Mouse (Mus musculus): ENCODE measurements around the gene Nup155. TPM values are rescaled to one million over a fixed set of nuclear protein-coding genes. Genes with fewer than 3 reads are reported as not detected.
"Not testable (repeated sequence)": the region's sequence is repeated elsewhere in the genome, so short reads cannot be mapped to it uniquely, and the experiment has no call there.

The Nup155 gene
- polyA plus RNA-seq, 1 experiment = not detected

DNA sequence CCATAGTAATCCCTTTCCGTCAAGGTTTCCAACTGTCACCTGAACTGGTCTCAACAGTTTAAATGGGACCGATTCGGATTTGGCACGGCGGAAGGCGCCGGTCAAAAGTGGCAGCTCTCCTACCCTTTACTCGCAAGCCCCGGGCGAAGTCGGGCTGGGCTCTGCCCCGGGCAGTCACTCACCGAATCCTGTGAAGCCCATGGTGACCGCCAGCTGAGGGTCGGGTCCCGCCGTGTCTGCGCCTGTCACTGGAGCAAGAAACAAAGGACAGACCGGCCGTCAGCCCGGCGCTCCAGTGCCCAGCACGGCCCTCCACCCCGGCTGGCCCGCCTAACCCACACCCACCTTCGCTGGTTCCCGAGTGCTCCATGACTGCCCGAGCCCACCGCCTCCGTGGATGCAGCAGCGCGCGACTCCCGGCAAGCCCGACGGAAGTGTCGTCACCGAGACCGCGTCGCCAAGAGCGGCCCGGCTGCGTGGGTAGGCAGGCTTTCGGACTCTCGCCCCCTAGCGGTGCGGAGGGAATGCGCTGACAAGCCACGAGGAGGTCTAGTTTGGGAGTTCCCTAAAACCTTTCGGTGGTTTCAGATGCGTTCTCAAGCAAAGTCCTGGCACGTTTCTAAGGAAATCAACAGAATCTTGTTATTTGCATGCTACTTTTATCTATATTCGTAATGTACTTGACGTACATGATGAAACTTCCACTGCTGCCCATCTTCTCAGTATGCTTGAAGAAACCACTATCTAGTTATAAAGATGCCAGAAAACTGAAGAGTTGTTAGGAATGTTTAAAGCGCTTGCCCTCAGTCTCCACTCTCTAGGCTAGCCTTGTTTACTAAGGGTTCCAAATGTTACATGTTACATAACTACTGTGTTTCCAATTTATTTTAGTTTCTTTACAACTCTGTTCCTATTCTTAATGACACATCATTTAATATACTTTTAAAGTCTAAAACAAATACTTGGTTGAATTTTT, 10.0 kb upstream of the Nup155 start, which contains the start of gene Wdr70:
Gene Wdr70 (minus strand): TSS at position 436 of the 976 bp plus-strand sequence.
- 2% methylated on average over 56 of the region's 56 CpGs for WGBS
- TF ChIP-seq CTCF (IDR thresholded peaks at IDR 0.05; ENCODE audit: insufficient read depth, low read depth, low read length) (peak; percentile 93), POLR2A (IDR thresholded peaks at IDR 0.05; ENCODE audit: insufficient read depth, low read depth, low read length) (peak; percentile 55)
- Histone ChIP-seq H3K4me1 (ENCODE audit: control insufficient read depth, insufficient read depth, low read length) (peaks cover 2% of the 10 kb centered on the region; the same call in 1 of the 2 replicates), H3K27ac (ENCODE audit: insufficient read depth, low read depth, low read length) (no peak within 1 kb of the TSS), H3K4me3 (ENCODE audit: insufficient read depth, low read depth, low read length) (peak within 1 kb of the TSS; percentile 73)

GRCm38 (mm10) chr15:8101975-8102542, 7.0 kb upstream of the Nup155 start:
- not testable (repeated sequence) for H3K4me3 ChIP-seq (ENCODE audit: insufficient read depth, low read depth, low read length); H3K27ac ChIP-seq (ENCODE audit: insufficient read depth, low read depth, low read length)
- 91% methylated on average over 15 of the region's 15 CpGs for WGBS

GRCm38 (mm10) chr15:8108360-8108965, 610 bp upstream of the Nup155 start:
- Histone ChIP-seq H3K4me3 (ENCODE audit: insufficient read depth, low read depth, low read length) (peak overlapping the region; percentile 63), H3K4me1 (ENCODE audit: control insufficient read depth, insufficient read depth, low read length) (peaks cover 5% of the 10 kb centered on the region; the same call in 1 of the 2 replicates), H3K27ac (ENCODE audit: insufficient read depth, low read depth, low read length) (no peak overlapping the region)
- WGBS = 57% methylated on average over 19 of the region's 19 CpGs
- TF ChIP-seq POLR2A (IDR thresholded peaks at IDR 0.05; ENCODE audit: insufficient read depth, low read depth, low read length) = no peak
- no peak for TF ChIP-seq CTCF (IDR thresholded peaks at IDR 0.05; ENCODE audit: insufficient read depth, low read depth, low read length)

More at GRCm38 (mm10) chr15:8101975-8102542, 7.0 kb upstream of the Nup155 start:
- not testable (repeated sequence) for H3K4me1 ChIP-seq (ENCODE audit: control insufficient read depth, insufficient read depth, low read length)

DNA sequence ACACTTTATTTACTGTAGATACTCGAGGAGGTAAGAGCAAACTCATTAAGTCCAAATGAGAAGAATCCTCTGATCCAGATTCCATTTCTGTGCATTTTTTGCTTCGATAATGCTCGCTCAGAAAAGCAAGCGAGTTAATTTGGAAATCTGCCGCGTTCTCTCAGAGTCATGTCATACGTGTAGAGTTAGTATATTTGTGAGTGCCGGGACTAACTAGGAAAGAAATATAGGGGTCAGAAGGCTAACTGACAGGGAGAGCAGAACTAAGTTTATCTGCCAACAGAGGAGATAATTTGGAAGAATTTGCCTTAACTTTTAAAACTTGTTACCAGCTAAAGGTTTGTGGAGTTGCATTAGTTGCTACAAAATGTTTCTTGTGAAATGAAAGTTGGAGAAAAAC, 709 bp downstream of the Nup155 start:
- Histone ChIP-seq H3K4me1 (ENCODE audit: control insufficient read depth, insufficient read depth, low read length) (peaks cover 5% of the 10 kb centered on the region; the same call in 1 of the 2 replicates), H3K27ac (ENCODE audit: insufficient read depth, low read depth, low read length) (no peak overlapping the region), H3K4me3 (ENCODE audit: insufficient read depth, low read depth, low read length) (peak overlapping the region; percentile 63; the same call in 1 of the 2 replicates)
- TF ChIP-seq CTCF (IDR thresholded peaks at IDR 0.05; ENCODE audit: insufficient read depth, low read depth, low read length) (no peak), POLR2A (IDR thresholded peaks at IDR 0.05; ENCODE audit: insufficient read depth, low read depth, low read length) (no peak)
- 2% methylated on average over 8 of the region's 8 CpGs for WGBS

- Histone ChIP-seq H3K4me3 (ENCODE audit: insufficient read depth, low read depth, low read length) (no peak overlapping the region), H3K27ac (ENCODE audit: insufficient read depth, low read depth, low read length) (no peak overlapping the region), H3K4me1 (ENCODE audit: control insufficient read depth, insufficient read depth, low read length) (no peaks in the 10 kb centered on the region)
- TF ChIP-seq POLR2A (IDR thresholded peaks at IDR 0.05; ENCODE audit: insufficient read depth, low read depth, low read length) = no peak
- no peak for TF ChIP-seq CTCF (IDR thresholded peaks at IDR 0.05; ENCODE audit: insufficient read depth, low read depth, low read length)
- WGBS = 70% methylated on average over 1 of the region's 1 CpGs
Measured at GRCm38 (mm10) chr15:8129281-8129680, 20.2 kb downstream of the Nup155 start.

GRCm38 (mm10) chr15:8131268-8131667, 22.2 kb downstream of the Nup155 start:
- no peak overlapping the region for H3K27ac ChIP-seq (ENCODE audit: insufficient read depth, low read depth, low read length)
- WGBS = 97% methylated on average over 3 of the region's 3 CpGs
- no peak overlapping the region for H3K4me3 ChIP-seq (ENCODE audit: insufficient read depth, low read depth, low read length)
- no peaks in the 10 kb centered on the region for H3K4me1 ChIP-seq (ENCODE audit: control insufficient read depth, insufficient read depth, low read length)
- TF ChIP-seq POLR2A (IDR thresholded peaks at IDR 0.05; ENCODE audit: insufficient read depth, low read depth, low read length) = no peak
- TF ChIP-seq CTCF (IDR thresholded peaks at IDR 0.05; ENCODE audit: insufficient read depth, low read depth, low read length) = no peak

DNA sequence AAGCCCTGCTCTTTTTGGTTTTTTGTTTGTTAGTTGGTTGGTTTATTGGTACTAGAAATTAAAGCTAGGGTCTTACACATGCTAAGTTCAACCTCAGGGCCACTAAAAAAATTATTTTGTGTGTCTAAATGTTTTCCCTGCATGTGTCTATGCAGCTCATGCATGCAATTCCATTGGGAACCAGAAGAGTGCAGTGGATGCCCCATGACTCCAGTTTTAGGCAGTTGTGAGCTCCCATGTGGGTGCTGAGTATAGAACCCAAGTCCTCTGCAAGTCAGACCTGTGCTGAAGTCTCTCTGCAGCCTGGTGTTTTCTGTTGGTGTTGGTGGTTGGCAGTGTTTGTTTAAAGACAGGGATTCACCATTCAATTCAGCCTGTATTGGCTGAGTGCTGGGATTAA, 22.7 kb downstream of the Nup155 start:
- no peaks in the 10 kb centered on the region for H3K4me1 ChIP-seq (ENCODE audit: control insufficient read depth, insufficient read depth, low read length)
- H3K27ac ChIP-seq (ENCODE audit: insufficient read depth, low read depth, low read length) = no peak overlapping the region
- no peak overlapping the region for H3K4me3 ChIP-seq (ENCODE audit: insufficient read depth, low read depth, low read length)
- TF ChIP-seq CTCF (IDR thresholded peaks at IDR 0.05; ENCODE audit: insufficient read depth, low read depth, low read length) (no peak), POLR2A (IDR thresholded peaks at IDR 0.05; ENCODE audit: insufficient read depth, low read depth, low read length) (no peak)

- H3K4me3 ChIP-seq (ENCODE audit: insufficient read depth, low read depth, low read length) = no peak overlapping the region
- no peak for TF ChIP-seq POLR2A (IDR thresholded peaks at IDR 0.05; ENCODE audit: insufficient read depth, low read depth, low read length)
- no peak for TF ChIP-seq CTCF (IDR thresholded peaks at IDR 0.05; ENCODE audit: insufficient read depth, low read depth, low read length)
- no peak overlapping the region for H3K27ac ChIP-seq (ENCODE audit: insufficient read depth, low read depth, low read length)
- 93% methylated on average over 5 of the region's 5 CpGs for WGBS
- no peaks in the 10 kb centered on the region for H3K4me1 ChIP-seq (ENCODE audit: control insufficient read depth, insufficient read depth, low read length)
Measured at GRCm38 (mm10) chr15:8135606-8136005, 26.5 kb downstream of the Nup155 start.

DNA sequence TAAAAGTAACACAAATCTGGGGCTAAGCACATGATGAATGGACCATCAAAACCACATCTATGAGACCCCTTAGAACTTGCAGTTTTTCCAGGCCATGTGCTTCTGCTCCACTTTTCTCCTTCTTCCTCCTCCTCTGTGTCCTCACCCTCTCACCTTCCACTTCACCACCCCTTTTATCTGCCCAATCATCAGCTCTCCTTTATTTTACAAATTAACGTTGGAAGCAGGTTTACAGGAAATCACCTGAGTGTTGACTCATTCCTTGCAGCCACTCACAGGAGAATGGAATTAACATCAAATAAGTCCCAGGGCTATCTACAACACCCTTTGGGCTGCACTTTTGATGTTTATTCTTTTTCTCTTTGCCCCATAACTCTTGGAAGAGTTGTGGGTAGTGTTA, 52.8 kb downstream of the Nup155 start:
- TF ChIP-seq POLR2A (IDR thresholded peaks at IDR 0.05; ENCODE audit: insufficient read depth, low read depth, low read length) (no peak), CTCF (IDR thresholded peaks at IDR 0.05; ENCODE audit: insufficient read depth, low read depth, low read length) (no peak)
- H3K4me1 ChIP-seq (ENCODE audit: control insufficient read depth, insufficient read depth, low read length) = no peaks in the 10 kb centered on the region
- WGBS = 69% methylated on average over 1 of the region's 1 CpGs
- no peak overlapping the region for H3K27ac ChIP-seq (ENCODE audit: insufficient read depth, low read depth, low read length)
- no peak overlapping the region for H3K4me3 ChIP-seq (ENCODE audit: insufficient read depth, low read depth, low read length)
